Mouse (Mus musculus): ENCODE measurements around the gene Brdt. TPM values are rescaled to one million over a fixed set of nuclear protein-coding genes. Genes with fewer than 3 reads are reported as not detected.
"Not testable (repeated sequence)": the region's sequence is repeated elsewhere in the genome, so short reads cannot be mapped to it uniquely, and the experiment has no call there.

The Brdt gene
- polyA plus RNA-seq, 1 experiment from 2014 or later, result 4.2 TPM

- H3K9me3 ChIP-seq (ENCODE audit: control insufficient read depth, low read length); ATAC-seq (ENCODE audit: low read depth); H3K9ac ChIP-seq (ENCODE audit: low read depth, low read length); DNase-seq (ENCODE audit: low spot score); H3K27ac ChIP-seq (replicated peaks; ENCODE audit: low read depth, low read length); H3K4me2 ChIP-seq (ENCODE audit: low read depth, low read length); H3K4me3 ChIP-seq (ENCODE audit: low read depth, low read length); H3K4me1 ChIP-seq (ENCODE audit: control insufficient read depth, insufficient read depth, low read length); H3K27me3 ChIP-seq (replicated peaks; ENCODE audit: control insufficient read depth, insufficient read depth, low read length): not testable (repeated sequence)
- peaks cover 22% of the 10 kb centered on the region for H3K36me3 ChIP-seq (ENCODE audit: control insufficient read depth, insufficient read depth, low read length)
These were observed 55.5 kb downstream of the Brdt start for GRCm38 (mm10) chr5:107386448-107386847.

DNA sequence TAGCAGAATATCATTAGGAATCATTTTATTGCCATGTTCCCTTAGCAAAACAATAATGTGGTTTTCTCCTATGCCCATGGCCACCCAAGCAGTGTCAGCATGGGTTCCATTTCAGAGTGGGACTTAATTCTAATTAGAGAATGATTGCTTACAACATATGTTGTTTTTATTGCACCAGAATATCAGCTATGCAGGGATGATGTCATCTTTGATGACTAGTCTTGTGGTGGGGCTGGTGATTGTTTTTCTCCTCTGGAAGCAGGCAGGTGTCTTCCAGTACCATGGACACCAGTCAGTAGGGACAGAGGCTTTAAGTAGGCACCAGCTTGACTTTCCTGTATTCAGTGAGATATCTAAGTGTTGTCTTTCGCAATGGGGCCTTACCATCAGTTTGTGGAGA lies 56.8 kb downstream of the Brdt start:
- Histone ChIP-seq H3K4me1 (ENCODE audit: control insufficient read depth, insufficient read depth, low read length) (no peaks in the 10 kb centered on the region), H3K9me3 (ENCODE audit: control insufficient read depth, low read length) (peaks cover 3% of the 10 kb centered on the region; the same call in 1 of the 2 replicates), H3K27ac (replicated peaks; ENCODE audit: low read depth, low read length) (no peak overlapping the region), H3K36me3 (ENCODE audit: control insufficient read depth, insufficient read depth, low read length) (peaks cover 15% of the 10 kb centered on the region), H3K27me3 (replicated peaks; ENCODE audit: control insufficient read depth, insufficient read depth, low read length) (no peaks in the 10 kb centered on the region), H3K4me2 (ENCODE audit: low read depth, low read length) (no peak overlapping the region), H3K4me3 (ENCODE audit: low read depth, low read length) (no peak overlapping the region), H3K9ac (ENCODE audit: low read depth, low read length) (no peak overlapping the region)
- WGBS, result 90% methylated on average over 1 of the region's 1 CpGs
- ATAC-seq (ENCODE audit: low read depth), result no peak
- no peak for DNase-seq (ENCODE audit: low spot score)

GRCm38 (mm10) chr5:107389373-107389772 lies 58.4 kb downstream of the Brdt start:
- H3K27ac ChIP-seq (replicated peaks; ENCODE audit: low read depth, low read length), result no peak overlapping the region
- no peaks in the 10 kb centered on the region for H3K27me3 ChIP-seq (replicated peaks; ENCODE audit: control insufficient read depth, insufficient read depth, low read length)
- DNase-seq (ENCODE audit: low spot score) (no peak), ATAC-seq (ENCODE audit: low read depth) (no peak)
- H3K9me3 ChIP-seq (ENCODE audit: control insufficient read depth, low read length), result no peaks in the 10 kb centered on the region
- no peak overlapping the region for H3K4me3 ChIP-seq (ENCODE audit: low read depth, low read length)
- no peak overlapping the region for H3K9ac ChIP-seq (ENCODE audit: low read depth, low read length)
- H3K4me1 ChIP-seq (ENCODE audit: control insufficient read depth, insufficient read depth, low read length), result no peaks in the 10 kb centered on the region
- H3K4me2 ChIP-seq (ENCODE audit: low read depth, low read length), result no peak overlapping the region
- 0 out of 2 replicates have a peak, but pooled peaks cover 4% of the 10 kb centered on the region for H3K36me3 ChIP-seq (ENCODE audit: control insufficient read depth, insufficient read depth, low read length)
- WGBS, result 82% methylated on average over 2 of the region's 2 CpGs

- WGBS, result 51% methylated on average over 2 of the region's 2 CpGs
- Histone ChIP-seq H3K4me1 (ENCODE audit: control insufficient read depth, insufficient read depth, low read length) (no peaks in the 10 kb centered on the region), H3K36me3 (ENCODE audit: control insufficient read depth, insufficient read depth, low read length) (0 out of 2 replicates have a peak, but pooled peaks cover 6% of the 10 kb centered on the region), H3K27me3 (replicated peaks; ENCODE audit: control insufficient read depth, insufficient read depth, low read length) (no peaks in the 10 kb centered on the region), H3K4me3 (ENCODE audit: low read depth, low read length) (no peak overlapping the region), H3K4me2 (ENCODE audit: low read depth, low read length) (no peak overlapping the region), H3K27ac (replicated peaks; ENCODE audit: low read depth, low read length) (no peak overlapping the region), H3K9me3 (ENCODE audit: control insufficient read depth, low read length) (no peaks in the 10 kb centered on the region), H3K9ac (ENCODE audit: low read depth, low read length) (no peak overlapping the region)
- DNase-seq (ENCODE audit: low spot score) (no peak), ATAC-seq (ENCODE audit: low read depth) (no peak)
These were observed 63.5 kb downstream of the Brdt start for GRCm38 (mm10) chr5:107394437-107394836.

DNA sequence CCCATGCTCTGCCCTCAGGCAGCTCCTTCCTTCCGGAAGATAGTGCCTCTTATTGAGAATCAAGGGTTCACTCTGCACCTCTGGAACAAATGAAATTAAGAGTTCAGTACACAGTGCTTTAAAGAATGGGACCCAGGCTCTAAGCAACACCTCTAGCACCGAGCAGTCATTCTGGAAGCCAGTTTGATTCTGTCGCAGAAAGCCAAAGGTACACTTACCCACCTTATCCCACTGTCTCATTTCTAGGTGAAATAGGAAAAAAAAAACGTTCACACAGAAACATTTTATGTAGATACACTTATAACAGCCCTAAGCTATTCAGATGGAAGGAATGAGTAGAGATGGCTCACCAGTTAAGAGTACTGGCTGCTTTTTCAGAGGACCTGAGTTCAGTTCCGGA lies 71.5 kb downstream of the Brdt start, which contains the start of gene Ephx4:
TSS of gene Ephx4 (plus strand) at position 301 of the 400 bp plus-strand sequence.
- WGBS, result 14% methylated on average over 5 of the region's 5 CpGs
- ATAC-seq (ENCODE audit: low read depth), result no peak
- H3K4me3 ChIP-seq (ENCODE audit: low read depth, low read length), result peak within 1 kb of the TSS; percentile 62
- peak within 1 kb of the TSS; percentile 73 for H3K9ac ChIP-seq (ENCODE audit: low read depth, low read length)
- H3K27ac ChIP-seq (replicated peaks; ENCODE audit: low read depth, low read length), result no peak within 1 kb of the TSS
- no peak for DNase-seq (ENCODE audit: low spot score)
- no peaks in the 10 kb centered on the region for H3K36me3 ChIP-seq (ENCODE audit: control insufficient read depth, insufficient read depth, low read length)
- no peaks in the 10 kb centered on the region for H3K9me3 ChIP-seq (ENCODE audit: control insufficient read depth, low read length)
- peak within 1 kb of the TSS; percentile 98 for H3K4me2 ChIP-seq (ENCODE audit: low read depth, low read length)
- H3K4me1 ChIP-seq (ENCODE audit: control insufficient read depth, insufficient read depth, low read length), result no peaks in the 10 kb centered on the region
- H3K27me3 ChIP-seq (replicated peaks; ENCODE audit: control insufficient read depth, insufficient read depth, low read length), result peaks cover 29% of the 10 kb centered on the region

GRCm38 (mm10) chr5:107403011-107403946 lies 72.3 kb downstream of the Brdt start:
- no peak for DNase-seq (ENCODE audit: low spot score)
- Histone ChIP-seq H3K9ac (ENCODE audit: low read depth, low read length) (peak overlapping the region; percentile 73), H3K27ac (replicated peaks; ENCODE audit: low read depth, low read length) (no peak overlapping the region), H3K4me1 (ENCODE audit: control insufficient read depth, insufficient read depth, low read length) (no peaks in the 10 kb centered on the region), H3K36me3 (ENCODE audit: control insufficient read depth, insufficient read depth, low read length) (no peaks in the 10 kb centered on the region), H3K27me3 (replicated peaks; ENCODE audit: control insufficient read depth, insufficient read depth, low read length) (peaks cover 29% of the 10 kb centered on the region), H3K9me3 (ENCODE audit: control insufficient read depth, low read length) (no peaks in the 10 kb centered on the region), H3K4me2 (ENCODE audit: low read depth, low read length) (peak overlapping the region; percentile 98), H3K4me3 (ENCODE audit: low read depth, low read length) (peak overlapping the region; percentile 62)
- ATAC-seq (ENCODE audit: low read depth), result peak; percentile 84
- 1% methylated on average over 14 of the region's 80 CpGs for WGBS

- Histone ChIP-seq H3K9ac (ENCODE audit: low read depth, low read length) (peak overlapping the region; percentile 73), H3K27me3 (replicated peaks; ENCODE audit: control insufficient read depth, insufficient read depth, low read length) (peaks cover 29% of the 10 kb centered on the region), H3K27ac (replicated peaks; ENCODE audit: low read depth, low read length) (no peak overlapping the region), H3K9me3 (ENCODE audit: control insufficient read depth, low read length) (no peaks in the 10 kb centered on the region), H3K4me3 (ENCODE audit: low read depth, low read length) (peak overlapping the region; percentile 62), H3K4me2 (ENCODE audit: low read depth, low read length) (peak overlapping the region; percentile 98), H3K4me1 (ENCODE audit: control insufficient read depth, insufficient read depth, low read length) (no peaks in the 10 kb centered on the region), H3K36me3 (ENCODE audit: control insufficient read depth, insufficient read depth, low read length) (no peaks in the 10 kb centered on the region)
- ATAC-seq (ENCODE audit: low read depth), result no peak
- DNase-seq (ENCODE audit: low spot score), result no peak
- 34% methylated on average over 12 of the region's 12 CpGs for WGBS
These were observed 73.2 kb downstream of the Brdt start for GRCm38 (mm10) chr5:107403947-107404684.

DNA sequence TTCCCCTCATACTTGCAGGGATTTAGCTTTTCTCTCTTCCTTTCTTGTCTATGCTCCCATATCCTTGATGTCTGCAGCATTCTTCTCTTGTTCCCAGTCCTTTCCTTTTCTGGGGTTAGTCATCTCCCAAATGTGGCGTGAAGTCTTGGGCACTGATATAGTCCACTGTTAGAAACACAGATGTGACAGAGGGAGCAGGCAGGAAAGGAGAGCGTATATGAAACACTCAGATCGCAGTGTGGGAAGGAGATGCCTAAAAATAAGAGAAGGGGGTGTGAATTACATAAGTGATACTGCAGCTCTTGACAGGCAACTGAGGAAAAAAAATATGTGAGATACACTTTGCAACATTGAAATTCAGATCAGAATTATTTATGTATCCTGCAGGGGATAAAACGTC lies 74.4 kb downstream of the Brdt start:
- no peak for ATAC-seq (ENCODE audit: low read depth)
- no peaks in the 10 kb centered on the region for H3K36me3 ChIP-seq (ENCODE audit: control insufficient read depth, insufficient read depth, low read length)

More for the DNA sequence above, 74.4 kb downstream of the Brdt start:
- DNase-seq (ENCODE audit: low spot score), result no peak
- Histone ChIP-seq H3K27me3 (replicated peaks; ENCODE audit: control insufficient read depth, insufficient read depth, low read length) (peaks cover 29% of the 10 kb centered on the region), H3K27ac (replicated peaks; ENCODE audit: low read depth, low read length) (no peak overlapping the region), H3K9me3 (ENCODE audit: control insufficient read depth, low read length) (no peaks in the 10 kb centered on the region), H3K4me1 (ENCODE audit: control insufficient read depth, insufficient read depth, low read length) (no peaks in the 10 kb centered on the region), H3K4me3 (ENCODE audit: low read depth, low read length) (no peak overlapping the region), H3K9ac (ENCODE audit: low read depth, low read length) (no peak overlapping the region), H3K4me2 (ENCODE audit: low read depth, low read length) (no peak overlapping the region)
- WGBS, result 80% methylated on average over 4 of the region's 4 CpGs
